Mouse (Mus musculus) forebrain, embryonic 13.5 days (tissue): ENCODE data around the gene Urah. TPM values are rescaled to one million over a fixed set of nuclear protein-coding genes. Genes with fewer than 3 reads are reported as not detected.

Experiments
- ATAC-seq: fragments of 200-750 bp; cut with Nextera tagmentation; 2 replicates; pipeline ENCODE4 v1.8.0; 2017
- H3K27ac ChIP-seq: fragments of 300-500 bp; sonication (generic); 2 replicates; pipeline ENCODE4 v1.5.1; 2015; ENCODE audit warnings: inconsistent platforms, mild to moderate bottlenecking, moderate library complexity
- H3K27me3 ChIP-seq: fragments of 300-500 bp; sonication (generic); 2 replicates; pipeline ENCODE4 v1.6.1; 2015; ENCODE audit warnings: mild to moderate bottlenecking, inconsistent platforms
- H3K36me3 ChIP-seq: fragments of 300-500 bp; sonication (generic); 2 replicates; pipeline ENCODE4 v1.6.1; 2015; ENCODE audit warnings: mild to moderate bottlenecking, inconsistent platforms; ENCODE audit not compliant: poor library complexity, severe bottlenecking
- H3K4me1 ChIP-seq: fragments of 300-500 bp; sonication (generic); 2 replicates; pipeline ENCODE4 v1.6.1; 2015; ENCODE audit warnings: inconsistent platforms
- H3K4me2 ChIP-seq: fragments of 300-500 bp; sonication (generic); 2 replicates; pipeline ENCODE4 v1.6.1; 2015; ENCODE audit warnings: inconsistent platforms, mild to moderate bottlenecking, moderate library complexity
- H3K4me3 ChIP-seq: fragments of 300-500 bp; sonication (generic); 2 replicates; pipeline ENCODE4 v1.5.1; 2015; ENCODE audit warnings: mild to moderate bottlenecking, inconsistent platforms
- H3K9ac ChIP-seq: fragments of 300-500 bp; sonication (generic); 2 replicates; pipeline ENCODE4 v1.6.1; 2015; ENCODE audit warnings: mild to moderate bottlenecking, inconsistent platforms
- H3K9me3 ChIP-seq: fragments of 300-500 bp; sonication (generic); replicated peaks from 2 replicates; pipeline ENCODE4 v1.6.1; 2016; ENCODE audit warnings: inconsistent platforms
- WGBS: fragments of 180-500 bp; shearing (Covaris S2); methylation state at CpG from one replicate; pipeline ENCODE4 v1.1.7; 2015; 5-methylcytosine and 5-hydroxymethylcytosine counted together
- polyA plus RNA-seq: library from polyadenylated mRNA; unstranded; fragments of >200 nt; fragmentation: Nextera tagmentation; extraction: Ambion mirVana; gene quantifications from 2 replicates; pipeline ENCODE4 v1.2.1, GENCODE M21; 2015

Urah gene
- polyA plus RNA-seq, 1 experiment from 2014 or later, result not detected

GRCm38 (mm10) chr7:140821305-140821652 lies 13.5 kb upstream of the Urah start:
- Histone ChIP-seq H3K4me1 (peaks cover 10% of the 10 kb centered on the region; the same call in 1 of the 2 replicates), H3K27ac (no peak overlapping the region; the same call in 1 of the 2 replicates), H3K9ac (peak overlapping the region; percentile 69; the same call in 1 of the 2 replicates), H3K9me3 (no peaks in the 10 kb centered on the region), H3K4me2 (peak overlapping the region; percentile 72), H3K36me3 (no peaks in the 10 kb centered on the region), H3K4me3 (peak overlapping the region; percentile 51), H3K27me3 (0 out of 2 replicates have a peak, but pooled peaks cover under 1% of the 10 kb centered on the region)
- WGBS, result 31% methylated on average over 5 of the region's 5 CpGs
- peak; percentile 62 for ATAC-seq

- Histone ChIP-seq H3K4me3 (peak within 1 kb of the TSS; percentile 51), H3K4me1 (peaks cover 10% of the 10 kb centered on the region; the same call in 1 of the 2 replicates), H3K27me3 (0 out of 2 replicates have a peak, but pooled peaks cover 4% of the 10 kb centered on the region), H3K27ac (peak within 1 kb of the TSS; percentile 68), H3K9ac (peak within 1 kb of the TSS; percentile 69), H3K36me3 (no peaks in the 10 kb centered on the region), H3K4me2 (peak within 1 kb of the TSS; percentile 72), H3K9me3 (no peaks in the 10 kb centered on the region)
- ATAC-seq, result peak; percentile 90
- whole genome bisulfite sequencing, result under 1% methylated on average over 21 of the region's 21 CpGs
Observed at GRCm38 (mm10) chr7:140821653-140822329, 13.0 kb upstream of the Urah start, which contains the start of gene Zfp941. TSS of gene Zfp941 (minus strand) at chr7:140822178.

GRCm38 (mm10) chr7:140822731-140823130 lies 12.1 kb upstream of the Urah start:
- no peak for ATAC-seq
- H3K4me2 ChIP-seq, result no peak overlapping the region
- no peak overlapping the region for H3K9ac ChIP-seq
- 0 out of 2 replicates have a peak, but pooled peaks cover 6% of the 10 kb centered on the region for H3K27me3 ChIP-seq
- 91% methylated on average over 4 of the region's 4 CpGs for WGBS
- no peaks in the 10 kb centered on the region for H3K9me3 ChIP-seq
- H3K27ac ChIP-seq, result no peak overlapping the region
- H3K36me3 ChIP-seq, result no peaks in the 10 kb centered on the region
- peaks cover 10% of the 10 kb centered on the region; the same call in 1 of the 2 replicates for H3K4me1 ChIP-seq
- no peak overlapping the region for H3K4me3 ChIP-seq

- H3K27ac ChIP-seq, result no peak overlapping the region
- no peaks in the 10 kb centered on the region for H3K9me3 ChIP-seq
- no peak for ATAC-seq
- WGBS, result 43% methylated on average over 8 of the region's 8 CpGs
- H3K27me3 ChIP-seq, result 0 out of 2 replicates have a peak, but pooled peaks cover 6% of the 10 kb centered on the region
- H3K4me1 ChIP-seq, result no peaks in the 10 kb centered on the region
- H3K4me3 ChIP-seq, result no peak overlapping the region
- no peak overlapping the region for H3K4me2 ChIP-seq
- no peaks in the 10 kb centered on the region for H3K36me3 ChIP-seq
- H3K9ac ChIP-seq, result no peak overlapping the region
Observed at GRCm38 (mm10) chr7:140828171-140828881, 6.5 kb upstream of the Urah start.

- H3K36me3 ChIP-seq, result no peaks in the 10 kb centered on the region
- WGBS, result 74% methylated on average over 6 of the region's 6 CpGs
- ATAC-seq, result no peak
- H3K9me3 ChIP-seq, result no peaks in the 10 kb centered on the region
- no peak overlapping the region for H3K4me2 ChIP-seq
- no peaks in the 10 kb centered on the region for H3K4me1 ChIP-seq
- H3K4me3 ChIP-seq, result no peak overlapping the region
- H3K27ac ChIP-seq, result no peak overlapping the region
- 0 out of 2 replicates have a peak, but pooled peaks cover 4% of the 10 kb centered on the region for H3K27me3 ChIP-seq
- H3K9ac ChIP-seq, result no peak overlapping the region
Observed at GRCm38 (mm10) chr7:140831447-140831846, 3.4 kb upstream of the Urah start.

- 85% methylated on average over 4 of the region's 4 CpGs for WGBS
- Histone ChIP-seq H3K27me3 (no peaks in the 10 kb centered on the region), H3K9ac (no peak overlapping the region), H3K4me1 (no peaks in the 10 kb centered on the region), H3K9me3 (no peaks in the 10 kb centered on the region), H3K36me3 (no peaks in the 10 kb centered on the region), H3K4me3 (no peak overlapping the region), H3K27ac (no peak overlapping the region), H3K4me2 (no peak overlapping the region)
- ATAC-seq, result no peak
Observed at GRCm38 (mm10) chr7:140833341-140833740, 1.5 kb upstream of the Urah start.

- Histone ChIP-seq H3K9me3 (no peaks in the 10 kb centered on the region), H3K9ac (no peak overlapping the region), H3K4me1 (no peaks in the 10 kb centered on the region), H3K4me2 (no peak overlapping the region), H3K4me3 (no peak overlapping the region), H3K27ac (no peak overlapping the region), H3K27me3 (peaks cover 8% of the 10 kb centered on the region; the same call in 1 of the 2 replicates), H3K36me3 (no peaks in the 10 kb centered on the region)
- 78% methylated on average over 2 of the region's 2 CpGs for WGBS
- ATAC-seq, result no peak
Observed at GRCm38 (mm10) chr7:140835758-140836087, 905 bp downstream of the Urah start.

GRCm38 (mm10) chr7:140836243-140837115 lies 1.7 kb downstream of the Urah start:
- Histone ChIP-seq H3K9ac (no peak overlapping the region), H3K4me2 (no peak overlapping the region), H3K4me3 (no peak overlapping the region), H3K4me1 (no peaks in the 10 kb centered on the region), H3K27ac (no peak overlapping the region), H3K36me3 (no peaks in the 10 kb centered on the region), H3K9me3 (no peaks in the 10 kb centered on the region), H3K27me3 (peaks cover 16% of the 10 kb centered on the region; the same call in 1 of the 2 replicates)
- no peak for ATAC-seq
- WGBS, result 85% methylated on average over 9 of the region's 9 CpGs

- Histone ChIP-seq H3K4me3 (no peak overlapping the region), H3K36me3 (no peaks in the 10 kb centered on the region), H3K9ac (no peak overlapping the region), H3K27ac (no peak overlapping the region), H3K27me3 (peaks cover 40% of the 10 kb centered on the region), H3K9me3 (no peaks in the 10 kb centered on the region), H3K4me1 (no peaks in the 10 kb centered on the region), H3K4me2 (no peak overlapping the region)
- WGBS, result 65% methylated on average over 5 of the region's 5 CpGs
- ATAC-seq, result no peak
Observed at GRCm38 (mm10) chr7:140839556-140839955, 4.7 kb downstream of the Urah start.

- Histone ChIP-seq H3K9ac (no peak overlapping the region), H3K27me3 (peaks cover 44% of the 10 kb centered on the region), H3K9me3 (no peaks in the 10 kb centered on the region), H3K4me1 (no peaks in the 10 kb centered on the region; the same call in 1 of the 2 replicates), H3K27ac (no peak overlapping the region), H3K4me3 (no peak overlapping the region), H3K4me2 (no peak overlapping the region), H3K36me3 (no peaks in the 10 kb centered on the region)
- WGBS, result 42% methylated on average over 19 of the region's 19 CpGs
- ATAC-seq, result no peak
Observed at GRCm38 (mm10) chr7:140840750-140841735, 6.2 kb downstream of the Urah start.

GRCm38 (mm10) chr7:140843806-140844205 lies 9.0 kb downstream of the Urah start:
- H3K4me2 ChIP-seq, result no peak overlapping the region
- peaks cover 45% of the 10 kb centered on the region for H3K27me3 ChIP-seq
- no peaks in the 10 kb centered on the region for H3K9me3 ChIP-seq
- no peak for ATAC-seq
- no peaks in the 10 kb centered on the region for H3K36me3 ChIP-seq
- no peak overlapping the region for H3K27ac ChIP-seq
- no peak overlapping the region for H3K4me3 ChIP-seq
- H3K9ac ChIP-seq, result no peak overlapping the region
- peaks cover 4% of the 10 kb centered on the region; the same call in 1 of the 2 replicates for H3K4me1 ChIP-seq
- WGBS, result 80% methylated on average over 7 of the region's 7 CpGs
